Mouse (Mus musculus): ENCODE results near the gene Rftn1.

Rftn1 gene

GRCm38 (mm10) chr17:50096305-50096704, 94.2 kb downstream of the Rftn1 start:
- in situ Hi-C loops (cut with MboI, MseI), result loop anchor here (10.0 kb wide), 1 partner anchor 138 kb away; no protein-coding TSS in a partner anchor

GRCm38 (mm10) chr17:50094596-50094995, 95.9 kb downstream of the Rftn1 start:
- in situ Hi-C loops (cut with MboI, MseI), result loop anchor here (10.0 kb wide), 1 partner anchor 140 kb away; no protein-coding TSS in a partner anchor

GRCm38 (mm10) chr17:50094077-50094476, 96.4 kb downstream of the Rftn1 start:
- in situ Hi-C loops (cut with MboI, MseI), result loop anchor here (10.0 kb wide), 1 partner anchor 141 kb away; no protein-coding TSS in a partner anchor

GRCm38 (mm10) chr17:50093356-50093755, 97.1 kb downstream of the Rftn1 start:
- in situ Hi-C loops (cut with MboI, MseI), result loop anchor here (10.0 kb wide), 1 partner anchor 141 kb away; no protein-coding TSS in a partner anchor

GRCm38 (mm10) chr17:50092848-50093247, 97.6 kb downstream of the Rftn1 start:
- in situ Hi-C loops (cut with MboI, MseI), result loop anchor here (10.0 kb wide), 1 partner anchor 142 kb away; no protein-coding TSS in a partner anchor

- in situ Hi-C loops (cut with MboI, MseI), result loop anchor here (10.0 kb wide), 1 partner anchor 143 kb away; no protein-coding TSS in a partner anchor
Measured at GRCm38 (mm10) chr17:50091829-50092228, 98.6 kb downstream of the Rftn1 start.

- in situ Hi-C loops (cut with MboI, MseI), result loop anchor here (10.0 kb wide), 2 partner anchors 145 to 385 kb away; no protein-coding TSS in a partner anchor
Measured at GRCm38 (mm10) chr17:50089725-50090124, 100.7 kb downstream of the Rftn1 start.

GRCm38 (mm10) chr17:50088054-50088453, 102.4 kb downstream of the Rftn1 start:
- in situ Hi-C loops (cut with MboI, MseI), result loop anchor here (10.0 kb wide), 1 partner anchor 387 kb away; no protein-coding TSS in a partner anchor

- in situ Hi-C loops (cut with MboI, MseI), result loop anchor here (10.0 kb wide), 1 partner anchor 388 kb away; no protein-coding TSS in a partner anchor
Measured at GRCm38 (mm10) chr17:50086887-50087286, 103.6 kb downstream of the Rftn1 start.

GRCm38 (mm10) chr17:50084721-50085120, 105.8 kb downstream of the Rftn1 start:
- in situ Hi-C loops (cut with MboI, MseI), result loop anchor here (10.0 kb wide), 1 partner anchor 390 kb away; no protein-coding TSS in a partner anchor

- in situ Hi-C loops (cut with MboI, MseI), result loop anchor here (10.0 kb wide), 1 partner anchor 391 kb away; no protein-coding TSS in a partner anchor
Measured at GRCm38 (mm10) chr17:50083937-50084336, 106.5 kb downstream of the Rftn1 start.

GRCm38 (mm10) chr17:50082947-50083346, 107.5 kb downstream of the Rftn1 start:
- in situ Hi-C loops (cut with MboI, MseI), result loop anchor here (10.0 kb wide), 1 partner anchor 392 kb away; no protein-coding TSS in a partner anchor

GRCm38 (mm10) chr17:50081647-50082046, 108.8 kb downstream of the Rftn1 start:
- in situ Hi-C loops (cut with MboI, MseI), result loop anchor here (10.0 kb wide), 1 partner anchor 393 kb away; no protein-coding TSS in a partner anchor

- in situ Hi-C loops (cut with MboI, MseI), result loop anchor here (10.0 kb wide), 1 partner anchor 394 kb away; no protein-coding TSS in a partner anchor
Measured at GRCm38 (mm10) chr17:50080991-50081390, 109.5 kb downstream of the Rftn1 start.

GRCm38 (mm10) chr17:50078749-50079148, 111.7 kb downstream of the Rftn1 start:
- in situ Hi-C loops (cut with MboI, MseI), result no loop called here

GRCm38 (mm10) chr17:50072982-50073965, 117.2 kb downstream of the Rftn1 start:
- in situ Hi-C loops (cut with MboI, MseI), result no loop called here

- in situ Hi-C loops (cut with MboI, MseI), result no loop called here
Measured at GRCm38 (mm10) chr17:50071602-50071988, 118.9 kb downstream of the Rftn1 start.

- in situ Hi-C loops (cut with MboI, MseI), result no loop called here
Measured at GRCm38 (mm10) chr17:50070822-50071601, 119.5 kb downstream of the Rftn1 start.

- in situ Hi-C loops (cut with MboI, MseI), result no loop called here
Measured at GRCm38 (mm10) chr17:50069897-50070636, 120.4 kb downstream of the Rftn1 start.

GRCm38 (mm10) chr17:50069205-50069604, 121.3 kb downstream of the Rftn1 start:
- in situ Hi-C loops (cut with MboI, MseI), result no loop called here

Measured in T-helper 2 cell (primary cell).